Mouse (Mus musculus) stomach, embryonic 14.5 days (tissue): ENCODE results near the gene Lcn2. TPM values are rescaled to one million over a fixed set of nuclear protein-coding genes. Genes with fewer than 3 reads are reported as not detected.

Experiments used
- ATAC-seq: fragments of 200-750 bp; cut with Nextera tagmentation; 2 replicates; pipeline ENCODE4 v1.8.0; 2017; ENCODE audit warnings: low read depth, moderate TSS enrichment; ENCODE audit not compliant: insufficient number of reproducible peaks, insufficient read depth, low FRiP score
- H3K27ac ChIP-seq: fragments of 300-500 bp; sonication (generic); 2 replicates; pipeline ENCODE4 v1.5.1; 2014; ENCODE audit warnings: mild to moderate bottlenecking, low read length, moderate library complexity, mixed read lengths
- H3K27me3 ChIP-seq: fragments of 300-500 bp; sonication (generic); 2 replicates; pipeline ENCODE4 v1.6.1; 2014; ENCODE audit warnings: low read length, control low read depth, mixed read lengths; ENCODE audit not compliant: control insufficient read depth, insufficient read depth
- H3K36me3 ChIP-seq: fragments of 300-500 bp; sonication (generic); 2 replicates; pipeline ENCODE4 v1.6.1; 2014; ENCODE audit warnings: mild to moderate bottlenecking, control low read depth, low read length, moderate library complexity, mixed read lengths; ENCODE audit not compliant: control insufficient read depth, insufficient read depth
- H3K4me1 ChIP-seq: fragments of 300-500 bp; sonication (generic); 2 replicates; pipeline ENCODE4 v1.6.1; 2014; ENCODE audit warnings: low read length, control low read depth, mixed read lengths; ENCODE audit not compliant: control insufficient read depth, insufficient read depth
- H3K4me2 ChIP-seq: fragments of 300-500 bp; sonication (generic); replicated peaks from 2 replicates; pipeline ENCODE4 v1.6.1; 2014; ENCODE audit warnings: low read depth, low read length, control low read depth
- H3K4me3 ChIP-seq: fragments of 300-500 bp; sonication (generic); 2 replicates; pipeline ENCODE4 v1.5.1; 2014; ENCODE audit warnings: low read depth, low read length, control low read depth
- H3K9ac ChIP-seq: fragments of 300-500 bp; sonication (generic); replicated peaks from 2 replicates; pipeline ENCODE4 v1.6.1; 2014; ENCODE audit warnings: low read depth, mild to moderate bottlenecking, control low read depth, low read length, moderate library complexity, mixed read lengths
- H3K9me3 ChIP-seq: fragments of 300-500 bp; sonication (generic); 2 replicates; pipeline ENCODE4 v1.6.1; 2016; ENCODE audit warnings: low read depth, low read length, control low read depth; ENCODE audit not compliant: control insufficient read depth
- WGBS: fragments of 180-500 bp; shearing (Covaris S2); extraction: QIAGEN DNeasy Blood & Tissue Kit; methylation state at CpG from one replicate; pipeline ENCODE4 v1.1.7; 2014; 5-methylcytosine and 5-hydroxymethylcytosine counted together
- polyA plus RNA-seq: library from polyadenylated mRNA; unstranded; fragments of >200 nt; fragmentation: Nextera tagmentation; extraction: Ambion mirVana; gene quantifications from 2 replicates; pipeline ENCODE4 v1.2.1, GENCODE M21; 2014

The Lcn2 gene
- polyA plus RNA-seq, 1 experiment from 2014 or later: 3.7 TPM

DNA sequence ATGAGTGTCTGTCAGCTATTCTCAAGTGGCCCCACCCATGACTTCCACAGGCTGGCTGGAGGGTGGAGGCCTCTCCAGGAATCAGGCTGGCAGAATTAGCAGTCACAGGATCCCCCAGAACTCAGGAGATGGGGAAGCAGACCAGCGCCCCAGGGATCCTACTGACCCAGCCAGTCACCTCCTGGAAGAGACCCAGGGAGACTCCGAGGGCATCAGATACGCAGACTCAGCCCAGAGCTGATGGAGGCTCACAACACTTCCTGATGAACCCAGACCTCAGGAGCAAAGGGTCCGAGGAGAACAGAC, 46.5 kb downstream of the Lcn2 start:
- WGBS: 84% methylated on average over 4 of the region's 4 CpGs
- no peak overlapping the region for H3K9ac ChIP-seq
- no peaks in the 10 kb centered on the region for H3K9me3 ChIP-seq
- H3K4me2 ChIP-seq: no peak overlapping the region
- 0 out of 2 replicates have a peak, but pooled peaks cover 3% of the 10 kb centered on the region for H3K4me1 ChIP-seq
- ATAC-seq: no peak
- peaks cover 5% of the 10 kb centered on the region; the same call in 1 of the 2 replicates for H3K36me3 ChIP-seq
- H3K4me3 ChIP-seq: no peak overlapping the region
- H3K27me3 ChIP-seq: no peaks in the 10 kb centered on the region
- no peak overlapping the region for H3K27ac ChIP-seq

DNA sequence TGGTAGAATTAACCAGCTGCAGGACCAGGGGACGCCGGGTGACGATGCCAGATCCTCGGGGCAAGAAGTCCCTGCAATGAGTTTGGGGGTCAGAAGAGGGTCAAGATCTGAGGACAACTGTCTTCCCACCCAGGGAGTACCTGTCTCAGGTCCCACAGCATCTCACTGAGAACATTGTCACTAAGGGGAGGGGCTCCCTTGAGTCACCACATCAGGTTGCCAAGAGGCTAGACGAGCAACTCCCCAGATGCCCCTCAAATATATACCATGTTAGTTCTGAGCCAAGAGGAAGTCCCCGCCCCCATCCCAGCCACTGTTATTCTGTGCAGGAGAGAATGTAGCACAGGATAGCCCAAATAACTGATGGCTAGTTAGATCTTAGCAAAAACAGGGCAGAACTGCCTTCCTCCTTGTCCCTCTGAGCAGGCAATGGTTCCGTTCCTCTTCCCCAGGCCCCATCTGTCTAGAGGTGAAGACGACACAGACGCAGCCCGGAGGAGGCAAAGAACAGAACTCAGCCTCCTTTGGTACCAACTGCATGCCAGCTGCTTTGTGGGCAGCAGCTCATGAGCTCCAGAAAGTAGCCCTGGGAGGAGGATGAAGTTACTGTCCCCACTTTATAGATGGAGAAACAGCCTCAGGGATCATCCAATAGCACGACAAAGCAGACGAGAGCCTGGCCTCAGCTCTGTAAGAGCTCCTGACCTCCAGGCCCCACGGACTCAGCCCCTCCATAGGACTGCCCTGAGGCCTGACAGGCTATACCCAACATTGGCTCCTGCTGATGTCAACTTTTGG, 47.0 kb downstream of the Lcn2 start:
- Histone ChIP-seq H3K4me2 (no peak overlapping the region), H3K9me3 (no peaks in the 10 kb centered on the region), H3K4me1 (0 out of 2 replicates have a peak, but pooled peaks cover 3% of the 10 kb centered on the region), H3K27me3 (no peaks in the 10 kb centered on the region), H3K27ac (no peak overlapping the region), H3K9ac (no peak overlapping the region), H3K36me3 (peaks cover 5% of the 10 kb centered on the region; the same call in 1 of the 2 replicates), H3K4me3 (no peak overlapping the region)
- WGBS: 83% methylated on average over 13 of the region's 13 CpGs
- ATAC-seq: no peak

DNA sequence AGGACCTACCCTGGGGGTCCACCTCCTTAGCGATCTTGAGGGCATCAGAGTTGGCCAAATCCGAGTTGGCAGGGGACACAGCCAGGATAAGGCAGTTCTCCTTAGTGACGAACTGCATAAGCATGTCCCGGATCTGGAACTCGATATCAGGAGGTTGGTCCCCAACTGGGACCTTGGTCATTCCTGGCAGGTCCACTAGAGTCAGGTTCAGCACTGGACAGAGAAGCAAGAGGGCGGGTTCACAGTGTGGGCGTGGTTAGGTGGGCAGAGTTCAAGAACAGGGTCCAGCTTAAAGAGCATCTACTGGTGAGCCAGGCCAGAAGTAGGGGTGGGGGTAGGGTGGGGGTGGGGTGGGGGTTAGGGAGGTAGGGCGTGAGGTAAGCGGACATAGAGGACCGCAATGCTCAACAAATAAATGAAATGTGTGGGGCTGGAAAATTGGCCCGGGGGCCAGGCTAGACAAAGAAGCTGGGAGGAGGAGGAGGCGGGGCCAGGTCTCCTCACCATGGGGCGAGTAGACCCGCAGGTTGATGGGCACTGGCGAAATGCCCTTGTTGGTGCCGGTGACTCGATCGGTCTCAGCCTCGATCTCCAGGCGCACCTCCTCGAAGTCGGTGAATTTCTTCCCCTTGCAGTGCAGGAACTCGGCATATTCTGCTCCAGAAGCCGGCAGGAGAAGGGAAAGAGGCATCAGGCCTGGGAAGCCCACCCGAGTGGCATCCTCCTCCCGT, 48.0 kb downstream of the Lcn2 start:
- no peak overlapping the region for H3K4me3 ChIP-seq
- no peaks in the 10 kb centered on the region for H3K27me3 ChIP-seq
- no peak for ATAC-seq
- H3K4me1 ChIP-seq: 0 out of 2 replicates have a peak, but pooled peaks cover 3% of the 10 kb centered on the region
- WGBS: 51% methylated on average over 26 of the region's 26 CpGs
- no peak overlapping the region for H3K4me2 ChIP-seq
- H3K36me3 ChIP-seq: peaks cover 5% of the 10 kb centered on the region; the same call in 1 of the 2 replicates
- no peak overlapping the region for H3K9ac ChIP-seq
- no peak overlapping the region for H3K27ac ChIP-seq
- no peaks in the 10 kb centered on the region for H3K9me3 ChIP-seq

DNA sequence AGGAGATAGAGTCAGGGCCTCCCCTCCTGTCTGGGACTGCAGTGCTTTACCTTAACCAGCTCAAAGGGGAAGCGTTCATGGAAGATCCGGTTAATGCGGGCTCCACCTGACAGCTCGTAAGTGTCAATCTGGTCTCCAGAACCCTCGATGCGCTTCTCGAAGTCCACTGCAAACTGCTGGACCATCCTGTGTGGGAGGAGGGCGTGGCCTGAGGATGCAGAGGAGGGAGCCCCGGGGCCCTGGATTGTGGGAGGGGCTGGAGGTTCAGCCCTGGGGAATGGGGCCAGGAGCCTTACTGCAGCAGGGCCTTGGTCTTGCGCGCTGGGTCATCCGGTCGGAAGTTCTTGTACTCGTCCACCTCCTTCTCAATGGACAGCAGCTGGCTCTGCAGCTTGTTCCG, 52.2 kb downstream of the Lcn2 start:
- H3K9ac ChIP-seq: no peak overlapping the region
- no peak overlapping the region for H3K4me3 ChIP-seq
- H3K9me3 ChIP-seq: no peaks in the 10 kb centered on the region
- no peaks in the 10 kb centered on the region for H3K27me3 ChIP-seq
- 53% methylated on average over 15 of the region's 15 CpGs for WGBS
- no peak overlapping the region for H3K4me2 ChIP-seq
- ATAC-seq: no peak
- H3K4me1 ChIP-seq: no peaks in the 10 kb centered on the region
- peaks cover 5% of the 10 kb centered on the region; the same call in 1 of the 2 replicates for H3K36me3 ChIP-seq
- H3K27ac ChIP-seq: no peak overlapping the region

Other genes with a start within 250 kb of the Lcn2 start
- gene Prrc2b, start 237.2 kb downstream of the Lcn2 start, polyA plus RNA-seq: 54.2 and 59.8 TPM in 2 replicates
- 28.2 TPM in 2 replicates for gene Pomt1, start 151.7 kb downstream of the Lcn2 start, polyA plus RNA-seq
- gene Uck1, start 128.1 kb downstream of the Lcn2 start, polyA plus RNA-seq: 64.7 and 65.3 TPM in 2 replicates
- gene Golga2, start 100.9 kb downstream of the Lcn2 start, polyA plus RNA-seq: 23.1 and 24.3 TPM in 2 replicates
- gene Swi5, start 100.2 kb downstream of the Lcn2 start, polyA plus RNA-seq: 137 and 143 TPM in 2 replicates
- gene Ciz1, start 35.9 kb downstream of the Lcn2 start, polyA plus RNA-seq: 44.7 and 45.4 TPM in 2 replicates
- gene Dnm1, start 34.9 kb downstream of the Lcn2 start, polyA plus RNA-seq: 20.5 and 22.6 TPM in 2 replicates
- gene 1110008P14Rik, start 6.3 kb downstream of the Lcn2 start, polyA plus RNA-seq: 35.0 and 46.3 TPM in 2 replicates
- gene Ptges2, start 7.6 kb upstream of the Lcn2 start, polyA plus RNA-seq: 28.1 and 30.5 TPM in 2 replicates
- gene Naif1, start 62.2 kb upstream of the Lcn2 start, polyA plus RNA-seq: 5.6 TPM in 2 replicates
- 13.7 and 14.1 TPM in 2 replicates for gene Slc25a25, start 63.2 kb upstream of the Lcn2 start, polyA plus RNA-seq
- gene Fam102a, start 147.1 kb upstream of the Lcn2 start, polyA plus RNA-seq: 10.6 and 14.0 TPM in 2 replicates
- gene Dpm2, start 182.6 kb upstream of the Lcn2 start, polyA plus RNA-seq: 122 TPM in 2 replicates
- gene Pip5kl1, start 186.5 kb upstream of the Lcn2 start, polyA plus RNA-seq: 0.46 and 1.4 TPM in 2 replicates
- gene 9430097D07Rik, start 187.4 kb upstream of the Lcn2 start, polyA plus RNA-seq: 0.22 TPM in 1 of 2 replicates, not detected in the other
- gene St6galnac4, start 198.8 kb upstream of the Lcn2 start, polyA plus RNA-seq: 17.0 and 18.1 TPM in 2 replicates
- gene St6galnac6, start 211.5 kb upstream of the Lcn2 start, polyA plus RNA-seq: 7.4 and 7.9 TPM in 2 replicates
- 16.7 and 17.1 TPM in 2 replicates for gene Ak1, start 233.5 kb upstream of the Lcn2 start, polyA plus RNA-seq